Mouse (Mus musculus): ENCODE measurements around the gene Dusp22. TPM values are rescaled to one million over a fixed set of nuclear protein-coding genes. Genes with fewer than 3 reads are reported as not detected.

The Dusp22 gene
- polyA plus RNA-seq, 1 experiment: 0.03 TPM

- Histone ChIP-seq H3K4me3 (replicated peaks) (no peak overlapping the region), H3K27me3 (ENCODE audit: control insufficient read depth) (no peaks in the 10 kb centered on the region), H3K4me1 (ENCODE audit: control insufficient read depth) (no peaks in the 10 kb centered on the region), H3K9me3 (ENCODE audit: control insufficient read depth, low read length) (no peaks in the 10 kb centered on the region), H3K36me3 (ENCODE audit: control insufficient read depth) (no peaks in the 10 kb centered on the region)
- TF ChIP-seq GATA1 (IDR thresholded peaks at IDR 0.05; ENCODE audit: low read length) (no peak), TAL1 (IDR thresholded peaks at IDR 0.05; ENCODE audit: low read length) (no peak)
Measured at GRCm38 (mm10) chr13:30642053-30642452, 17.7 kb upstream of the Dusp22 start.

- no peaks in the 10 kb centered on the region for H3K36me3 ChIP-seq (ENCODE audit: control insufficient read depth)
- H3K4me1 ChIP-seq (ENCODE audit: control insufficient read depth): no peaks in the 10 kb centered on the region
- TF ChIP-seq GATA1 (IDR thresholded peaks at IDR 0.05; ENCODE audit: low read length) (no peak), TAL1 (IDR thresholded peaks at IDR 0.05; ENCODE audit: low read length) (no peak)
Measured at GRCm38 (mm10) chr13:30648461-30648860, 11.3 kb upstream of the Dusp22 start.

GRCm38 (mm10) chr13:30649197-30649596, 10.6 kb upstream of the Dusp22 start:
- H3K4me1 ChIP-seq (ENCODE audit: control insufficient read depth): no peaks in the 10 kb centered on the region

More at GRCm38 (mm10) chr13:30648461-30648860, 11.3 kb upstream of the Dusp22 start:
- no peak overlapping the region for H3K4me3 ChIP-seq (replicated peaks)
- H3K27me3 ChIP-seq (ENCODE audit: control insufficient read depth): no peaks in the 10 kb centered on the region
- no peaks in the 10 kb centered on the region for H3K9me3 ChIP-seq (ENCODE audit: control insufficient read depth, low read length)

GRCm38 (mm10) chr13:30650684-30651083, 9.1 kb upstream of the Dusp22 start:
- Histone ChIP-seq H3K4me3 (replicated peaks) (no peak overlapping the region), H3K9me3 (ENCODE audit: control insufficient read depth, low read length) (no peaks in the 10 kb centered on the region), H3K4me1 (ENCODE audit: control insufficient read depth) (no peaks in the 10 kb centered on the region), H3K27me3 (ENCODE audit: control insufficient read depth) (no peaks in the 10 kb centered on the region), H3K36me3 (ENCODE audit: control insufficient read depth) (no peaks in the 10 kb centered on the region)
- TF ChIP-seq GATA1 (IDR thresholded peaks at IDR 0.05; ENCODE audit: low read length) (no peak), TAL1 (IDR thresholded peaks at IDR 0.05; ENCODE audit: low read length) (no peak)

More at GRCm38 (mm10) chr13:30649197-30649596, 10.6 kb upstream of the Dusp22 start:
- TF ChIP-seq GATA1 (IDR thresholded peaks at IDR 0.05; ENCODE audit: low read length) (no peak), TAL1 (IDR thresholded peaks at IDR 0.05; ENCODE audit: low read length) (no peak)
- H3K4me3 ChIP-seq (replicated peaks): no peak overlapping the region
- no peaks in the 10 kb centered on the region for H3K27me3 ChIP-seq (ENCODE audit: control insufficient read depth)
- no peaks in the 10 kb centered on the region for H3K9me3 ChIP-seq (ENCODE audit: control insufficient read depth, low read length)
- no peaks in the 10 kb centered on the region for H3K36me3 ChIP-seq (ENCODE audit: control insufficient read depth)

GRCm38 (mm10) chr13:30653051-30653450, 6.7 kb upstream of the Dusp22 start:
- no peaks in the 10 kb centered on the region for H3K9me3 ChIP-seq (ENCODE audit: control insufficient read depth, low read length)
- no peaks in the 10 kb centered on the region for H3K36me3 ChIP-seq (ENCODE audit: control insufficient read depth)
- no peaks in the 10 kb centered on the region for H3K27me3 ChIP-seq (ENCODE audit: control insufficient read depth)
- H3K4me3 ChIP-seq (replicated peaks): no peak overlapping the region
- TF ChIP-seq TAL1 (IDR thresholded peaks at IDR 0.05; ENCODE audit: low read length): no peak
- H3K4me1 ChIP-seq (ENCODE audit: control insufficient read depth): no peaks in the 10 kb centered on the region

- H3K36me3 ChIP-seq (ENCODE audit: control insufficient read depth): no peaks in the 10 kb centered on the region
- H3K4me3 ChIP-seq (replicated peaks): no peak overlapping the region
- no peak for TF ChIP-seq TAL1 (IDR thresholded peaks at IDR 0.05; ENCODE audit: low read length)
- TF ChIP-seq GATA1 (IDR thresholded peaks at IDR 0.05; ENCODE audit: low read length): no peak
Measured at GRCm38 (mm10) chr13:30654463-30654862, 5.3 kb upstream of the Dusp22 start.

DNA sequence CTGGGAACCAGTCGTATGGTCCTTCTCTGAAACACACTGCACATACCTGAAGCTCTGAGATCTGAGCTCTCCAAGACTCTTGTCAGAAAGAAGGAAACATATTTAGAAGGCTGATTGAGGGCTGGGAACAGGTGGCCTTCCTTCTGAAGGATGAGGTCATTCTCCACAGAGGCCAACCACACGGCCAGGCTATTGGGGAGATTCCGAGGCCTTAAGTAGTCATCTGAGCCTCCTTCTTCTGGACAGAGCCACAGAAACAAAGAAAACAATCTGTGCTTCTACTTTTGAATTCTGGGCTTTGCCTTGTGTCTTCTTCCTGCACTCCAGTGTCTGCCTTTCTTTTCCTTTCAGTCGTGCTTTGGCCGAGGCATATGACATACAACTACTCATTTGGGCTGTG, 2.9 kb upstream of the Dusp22 start:
- Histone ChIP-seq H3K36me3 (ENCODE audit: control insufficient read depth) (no peaks in the 10 kb centered on the region), H3K9me3 (ENCODE audit: control insufficient read depth, low read length) (no peaks in the 10 kb centered on the region), H3K27me3 (ENCODE audit: control insufficient read depth) (peaks cover 16% of the 10 kb centered on the region), H3K4me1 (ENCODE audit: control insufficient read depth) (no peaks in the 10 kb centered on the region; the same call in 1 of the 2 replicates), H3K4me3 (replicated peaks) (no peak overlapping the region)
- TF ChIP-seq GATA1 (IDR thresholded peaks at IDR 0.05; ENCODE audit: low read length): no peak
- no peak for TF ChIP-seq TAL1 (IDR thresholded peaks at IDR 0.05; ENCODE audit: low read length)

More at GRCm38 (mm10) chr13:30654463-30654862, 5.3 kb upstream of the Dusp22 start:
- H3K27me3 ChIP-seq (ENCODE audit: control insufficient read depth): peaks cover 3% of the 10 kb centered on the region
- no peaks in the 10 kb centered on the region for H3K4me1 ChIP-seq (ENCODE audit: control insufficient read depth)
- H3K9me3 ChIP-seq (ENCODE audit: control insufficient read depth, low read length): no peaks in the 10 kb centered on the region

GRCm38 (mm10) chr13:30657779-30658178, 2.0 kb upstream of the Dusp22 start:
- Histone ChIP-seq H3K27me3 (ENCODE audit: control insufficient read depth) (peaks cover 16% of the 10 kb centered on the region), H3K4me1 (ENCODE audit: control insufficient read depth) (no peaks in the 10 kb centered on the region; the same call in 1 of the 2 replicates), H3K36me3 (ENCODE audit: control insufficient read depth) (no peaks in the 10 kb centered on the region), H3K9me3 (ENCODE audit: control insufficient read depth, low read length) (no peaks in the 10 kb centered on the region), H3K4me3 (replicated peaks) (no peak overlapping the region)
- TF ChIP-seq GATA1 (IDR thresholded peaks at IDR 0.05; ENCODE audit: low read length) (no peak), TAL1 (IDR thresholded peaks at IDR 0.05; ENCODE audit: low read length) (no peak)

DNA sequence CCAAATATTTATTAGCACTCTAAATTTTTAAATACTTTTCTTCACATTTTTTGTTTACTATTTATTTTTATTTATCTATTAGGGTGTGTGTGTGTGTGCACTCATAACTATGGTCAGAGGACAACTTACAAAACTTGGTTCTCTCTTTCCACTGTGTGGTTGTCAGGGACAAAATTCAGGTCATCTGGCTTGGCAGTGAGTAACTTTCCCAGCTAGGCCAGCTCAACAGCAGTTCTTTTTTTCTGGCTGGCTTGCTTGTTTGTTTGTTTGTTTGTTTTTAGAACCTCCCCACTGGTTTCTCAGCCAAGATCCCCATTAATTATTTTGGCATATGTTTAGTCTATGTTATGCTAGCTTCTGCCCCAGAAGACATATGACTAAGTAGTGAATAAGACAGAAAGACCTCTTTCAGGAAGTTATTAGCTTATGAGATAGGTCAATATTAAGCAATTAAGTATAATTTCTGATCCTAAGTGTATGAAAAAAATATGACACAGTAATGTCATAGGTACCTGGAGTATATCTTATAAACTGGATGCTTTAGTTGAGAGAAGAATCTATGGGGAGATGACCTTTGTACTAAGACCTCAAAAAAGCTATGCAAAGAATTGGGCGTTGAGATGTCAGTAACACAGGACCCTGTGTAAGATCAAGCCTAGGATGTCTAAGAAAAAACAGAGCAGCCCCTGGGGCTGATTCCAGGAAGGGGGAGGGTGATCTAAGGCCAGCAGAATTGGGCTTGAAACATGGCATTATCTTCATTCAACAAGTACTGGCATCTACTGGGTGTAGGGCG, 1.4 kb upstream of the Dusp22 start:
- TF ChIP-seq TAL1 (IDR thresholded peaks at IDR 0.05; ENCODE audit: low read length) (no peak), GATA1 (IDR thresholded peaks at IDR 0.05; ENCODE audit: low read length) (no peak)
- H3K4me3 ChIP-seq (replicated peaks): no peak overlapping the region
- H3K9me3 ChIP-seq (ENCODE audit: control insufficient read depth, low read length): no peaks in the 10 kb centered on the region
- peaks cover 16% of the 10 kb centered on the region for H3K27me3 ChIP-seq (ENCODE audit: control insufficient read depth)
- H3K4me1 ChIP-seq (ENCODE audit: control insufficient read depth): no peaks in the 10 kb centered on the region; the same call in 1 of the 2 replicates
- no peaks in the 10 kb centered on the region for H3K36me3 ChIP-seq (ENCODE audit: control insufficient read depth)
